Mouse (Mus musculus) neural tube, embryonic 12.5 days (tissue): ENCODE data around the gene Cd96. TPM values are rescaled to one million over a fixed set of nuclear protein-coding genes. Genes with fewer than 3 reads are reported as not detected.

ENCODE experiments used
- ATAC-seq: fragments of 200-750 bp; cut with Nextera tagmentation; 2 replicates; pipeline ENCODE4 v1.8.0; 2017; ENCODE audit warnings: low read depth, mild to moderate bottlenecking, moderate TSS enrichment, moderate library complexity; ENCODE audit not compliant: low FRiP score
- H3K27ac ChIP-seq: fragments of 300-500 bp; sonication (generic); 2 replicates; pipeline ENCODE4 v1.5.1; 2016
- H3K27me3 ChIP-seq: fragments of 300-500 bp; sonication (generic); replicated peaks from 2 replicates; pipeline ENCODE4 v1.6.1; 2016; ENCODE audit warnings: mild to moderate bottlenecking
- H3K36me3 ChIP-seq: fragments of 300-500 bp; sonication (generic); 2 replicates; pipeline ENCODE4 v1.6.1; 2016; ENCODE audit warnings: mild to moderate bottlenecking
- H3K4me1 ChIP-seq: fragments of 300-500 bp; sonication (generic); 2 replicates; pipeline ENCODE4 v1.6.1; 2016
- H3K4me2 ChIP-seq: fragments of 300-500 bp; sonication (generic); replicated peaks from 2 replicates; pipeline ENCODE4 v1.6.1; 2016; ENCODE audit warnings: mild to moderate bottlenecking
- H3K4me3 ChIP-seq: fragments of 300-500 bp; sonication (generic); 2 replicates; pipeline ENCODE4 v1.5.1; 2016
- H3K9ac ChIP-seq: fragments of 300-500 bp; sonication (generic); 2 replicates; pipeline ENCODE4 v1.6.1; 2016; ENCODE audit warnings: mild to moderate bottlenecking
- H3K9me3 ChIP-seq: fragments of 300-500 bp; sonication (generic); 2 replicates; pipeline ENCODE4 v1.6.1; 2016; ENCODE audit warnings: mild to moderate bottlenecking
- WGBS: fragments of 180-500 bp; shearing (Covaris S2); methylation state at CpG from one replicate; pipeline ENCODE4 v1.1.7; 2016; 5-methylcytosine and 5-hydroxymethylcytosine counted together
- polyA plus RNA-seq: library from polyadenylated mRNA; unstranded; fragments of >200 nt; fragmentation: Nextera tagmentation; extraction: Ambion mirVana; gene quantifications from 2 replicates; pipeline ENCODE4 v1.2.1, GENCODE M21; 2016

Cd96 gene
- polyA plus RNA-seq, 1 experiment from 2014 or later, result not detected

DNA sequence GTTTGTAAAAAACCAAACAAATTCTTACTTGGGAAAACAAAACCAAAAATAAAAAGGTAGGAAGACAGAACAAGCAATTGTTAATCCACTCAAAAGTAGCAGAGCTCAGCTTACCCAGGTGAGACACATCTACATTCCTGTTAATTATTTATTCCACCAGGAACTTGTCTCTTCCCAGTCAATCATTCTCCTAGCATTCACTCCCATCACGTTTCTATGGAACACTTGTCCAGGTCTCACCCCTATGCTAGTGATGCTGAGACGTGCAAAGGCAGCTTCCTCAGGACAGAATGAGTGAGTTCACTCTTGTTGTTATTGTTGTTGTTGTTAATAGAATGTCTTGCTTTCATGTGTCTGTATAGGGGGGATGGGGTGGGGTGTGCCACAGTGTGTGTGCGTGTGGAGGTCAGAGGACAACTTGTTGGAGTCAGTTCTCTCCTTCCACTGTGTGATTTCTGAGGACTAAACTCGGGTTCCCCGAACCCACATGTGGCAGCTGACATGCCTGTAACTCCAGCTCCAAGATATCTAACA lies 97.0 kb downstream of the Cd96 start:
- no peak overlapping the region for H3K27ac ChIP-seq
- no peaks in the 10 kb centered on the region for H3K27me3 ChIP-seq
- H3K9ac ChIP-seq, result no peak overlapping the region
- 76% methylated on average over 5 of the region's 5 CpGs for WGBS
- H3K4me2 ChIP-seq, result no peak overlapping the region
- no peaks in the 10 kb centered on the region for H3K36me3 ChIP-seq
- no peak overlapping the region for H3K4me3 ChIP-seq
- no peak; the same call in 1 of the 2 replicates for ATAC-seq
- no peaks in the 10 kb centered on the region for H3K9me3 ChIP-seq
- H3K4me1 ChIP-seq, result no peaks in the 10 kb centered on the region

- ATAC-seq, result peak; percentile 85
- no peak overlapping the region for H3K27ac ChIP-seq
- 52% methylated on average over 5 of the region's 5 CpGs for WGBS
These were observed 97.7 kb downstream of the Cd96 start for GRCm38 (mm10) chr16:46022189-46022928.

DNA sequence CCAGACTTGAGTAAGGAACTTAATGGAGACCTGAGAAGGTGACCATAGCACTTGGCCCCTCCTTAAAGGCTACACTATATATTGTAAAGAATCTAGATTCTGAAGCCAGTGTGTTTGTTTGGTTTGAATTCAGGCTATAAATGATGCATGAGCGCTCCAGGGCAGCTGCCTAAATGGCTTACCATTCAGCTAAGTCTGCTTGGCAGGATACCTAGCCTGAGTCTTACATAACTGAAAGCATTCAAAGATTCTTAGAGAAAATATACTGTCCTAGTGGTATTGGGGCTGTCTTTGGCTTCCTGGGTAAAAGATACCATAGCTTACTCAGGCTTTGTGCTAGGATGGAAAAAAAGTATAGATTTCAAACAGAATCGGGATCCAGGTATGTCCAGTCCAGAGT lies 98.7 kb downstream of the Cd96 start:
- Histone ChIP-seq H3K4me3 (no peak overlapping the region), H3K27ac (no peak overlapping the region), H3K4me2 (no peak overlapping the region), H3K36me3 (no peaks in the 10 kb centered on the region), H3K9ac (no peak overlapping the region), H3K4me1 (no peaks in the 10 kb centered on the region), H3K27me3 (no peaks in the 10 kb centered on the region), H3K9me3 (no peaks in the 10 kb centered on the region)
- no peak for ATAC-seq
- 85% methylated on average over 2 of the region's 2 CpGs for WGBS

More at GRCm38 (mm10) chr16:46022189-46022928, 97.7 kb downstream of the Cd96 start:
- Histone ChIP-seq H3K9me3 (no peaks in the 10 kb centered on the region), H3K27me3 (no peaks in the 10 kb centered on the region), H3K9ac (no peak overlapping the region), H3K4me3 (no peak overlapping the region), H3K4me1 (no peaks in the 10 kb centered on the region), H3K4me2 (no peak overlapping the region), H3K36me3 (no peaks in the 10 kb centered on the region)

GRCm38 (mm10) chr16:46020396-46020795 lies 99.7 kb downstream of the Cd96 start:
- H3K27me3 ChIP-seq, result no peaks in the 10 kb centered on the region
- 86% methylated on average over 2 of the region's 2 CpGs for WGBS
- no peaks in the 10 kb centered on the region for H3K9me3 ChIP-seq
- no peak overlapping the region for H3K27ac ChIP-seq
- H3K4me3 ChIP-seq, result no peak overlapping the region
- H3K4me1 ChIP-seq, result no peaks in the 10 kb centered on the region
- H3K4me2 ChIP-seq, result no peak overlapping the region
- H3K36me3 ChIP-seq, result no peaks in the 10 kb centered on the region
- no peak for ATAC-seq
- H3K9ac ChIP-seq, result no peak overlapping the region

DNA sequence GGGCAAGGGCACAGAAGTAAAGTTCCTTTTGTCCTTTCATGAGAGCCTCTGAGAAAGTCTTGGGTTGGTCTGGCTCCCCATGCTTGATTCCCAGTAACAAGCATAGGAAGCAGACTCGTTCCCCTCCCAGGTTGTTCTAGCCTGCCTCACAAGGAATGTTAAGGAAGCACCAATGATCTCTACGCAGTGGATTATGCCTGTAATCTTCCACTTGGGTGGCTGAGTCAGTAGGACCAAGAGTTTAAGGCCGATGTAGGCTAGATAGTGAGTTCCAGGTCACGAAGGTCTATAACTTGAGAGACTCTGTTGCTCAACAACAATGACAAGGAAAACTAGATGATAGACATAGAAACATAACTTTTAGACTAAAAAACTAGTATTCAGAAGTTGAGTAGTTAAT lies 100.3 kb downstream of the Cd96 start:
- Histone ChIP-seq H3K4me3 (no peak overlapping the region), H3K9ac (no peak overlapping the region), H3K4me2 (no peak overlapping the region), H3K9me3 (no peaks in the 10 kb centered on the region), H3K4me1 (no peaks in the 10 kb centered on the region), H3K27me3 (no peaks in the 10 kb centered on the region), H3K27ac (no peak overlapping the region), H3K36me3 (no peaks in the 10 kb centered on the region)
- no peak for ATAC-seq
- 85% methylated on average over 4 of the region's 4 CpGs for WGBS

DNA sequence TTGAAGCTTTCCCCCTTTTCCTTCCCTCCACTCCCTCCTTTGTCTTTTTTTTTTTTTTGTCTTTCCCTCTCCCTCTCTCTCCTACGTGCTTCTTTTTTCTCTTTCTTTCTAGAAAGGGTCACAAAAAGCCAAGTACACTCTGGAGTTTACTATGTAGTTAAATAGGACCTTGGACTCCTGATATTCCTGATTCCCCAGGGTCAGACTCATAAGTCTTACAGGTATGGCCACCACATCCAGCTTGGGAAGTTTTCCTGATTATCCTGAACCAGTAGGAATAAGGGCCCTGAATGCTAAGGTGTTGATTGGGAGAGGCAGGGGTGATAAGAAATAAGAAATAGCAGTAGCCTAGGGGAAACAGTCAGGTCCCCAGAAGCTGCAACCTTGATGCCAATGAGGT lies 100.7 kb downstream of the Cd96 start:
- no peaks in the 10 kb centered on the region for H3K27me3 ChIP-seq
- no peak for ATAC-seq
- H3K4me1 ChIP-seq, result no peaks in the 10 kb centered on the region
- H3K4me2 ChIP-seq, result no peak overlapping the region
- WGBS, result 75% methylated on average over 1 of the region's 1 CpGs
- no peak overlapping the region for H3K9ac ChIP-seq
- no peaks in the 10 kb centered on the region for H3K9me3 ChIP-seq
- no peak overlapping the region for H3K27ac ChIP-seq
- no peaks in the 10 kb centered on the region for H3K36me3 ChIP-seq
- H3K4me3 ChIP-seq, result no peak overlapping the region

GRCm38 (mm10) chr16:46011696-46012095 lies 108.4 kb downstream of the Cd96 start:
- no peak overlapping the region for H3K27ac ChIP-seq
- no peaks in the 10 kb centered on the region for H3K9me3 ChIP-seq
- ATAC-seq, result no peak
- 85% methylated on average over 1 of the region's 1 CpGs for WGBS
- H3K27me3 ChIP-seq, result no peaks in the 10 kb centered on the region
- H3K4me2 ChIP-seq, result no peak overlapping the region
- no peak overlapping the region for H3K9ac ChIP-seq
- H3K4me3 ChIP-seq, result no peak overlapping the region
- peaks cover 4% of the 10 kb centered on the region; the same call in 1 of the 2 replicates for H3K4me1 ChIP-seq
- H3K36me3 ChIP-seq, result no peaks in the 10 kb centered on the region

GRCm38 (mm10) chr16:46010906-46011220 lies 109.2 kb downstream of the Cd96 start:
- no peaks in the 10 kb centered on the region for H3K9me3 ChIP-seq
- H3K4me3 ChIP-seq, result peak overlapping the region; percentile 48
- 13% methylated on average over 5 of the region's 5 CpGs for WGBS
- peak overlapping the region; percentile 45 for H3K9ac ChIP-seq
- H3K36me3 ChIP-seq, result no peaks in the 10 kb centered on the region
- no peak overlapping the region for H3K27ac ChIP-seq
- H3K4me2 ChIP-seq, result peak overlapping the region; percentile 76
- peaks cover 4% of the 10 kb centered on the region; the same call in 1 of the 2 replicates for H3K4me1 ChIP-seq
- no peaks in the 10 kb centered on the region for H3K27me3 ChIP-seq
- no peak; the same call in 1 of the 2 replicates for ATAC-seq

DNA sequence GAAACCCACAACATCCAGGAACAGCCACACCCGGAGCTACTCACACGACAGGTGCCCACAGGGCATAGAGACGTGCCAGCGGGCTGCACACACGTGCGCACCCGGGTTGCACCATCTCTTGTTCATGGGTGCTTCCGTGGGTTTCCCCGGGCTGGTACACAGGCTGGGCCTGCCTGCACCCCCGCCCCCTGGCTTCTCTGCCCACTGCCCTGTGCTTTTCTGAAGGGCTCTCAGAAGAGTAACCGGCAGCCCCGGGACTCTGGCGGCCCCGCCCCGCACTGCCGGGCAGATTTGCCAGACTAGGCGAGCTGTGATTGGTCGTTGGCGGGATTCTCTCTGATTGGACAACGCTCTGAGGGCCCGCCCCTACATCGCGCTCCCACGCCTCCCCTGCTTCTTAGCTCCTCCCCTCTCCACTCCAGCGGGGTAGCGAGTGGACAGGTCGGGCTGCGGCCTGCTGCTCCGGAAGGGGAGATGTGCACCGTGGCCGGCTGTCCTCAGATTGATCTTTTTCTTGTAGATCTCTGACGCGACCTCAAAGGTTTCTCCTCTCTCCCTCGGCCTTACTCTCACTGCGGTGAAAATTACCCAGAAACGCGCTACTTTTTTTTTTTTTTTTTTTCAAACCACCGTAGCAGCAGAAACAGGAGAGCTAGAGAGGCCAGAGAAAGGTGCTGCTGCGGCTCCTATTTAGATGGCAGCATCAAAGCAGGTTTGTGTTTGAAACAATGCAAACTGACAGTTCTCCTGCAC lies 109.7 kb downstream of the Cd96 start, which contains the start of gene Plcxd2:
Gene Plcxd2 (minus strand): TSS at position 66 of the 753 bp plus-strand sequence.
- Histone ChIP-seq H3K4me1 (peaks cover 4% of the 10 kb centered on the region; the same call in 1 of the 2 replicates), H3K36me3 (no peaks in the 10 kb centered on the region), H3K9me3 (no peaks in the 10 kb centered on the region), H3K4me2 (peak within 1 kb of the TSS; percentile 76), H3K4me3 (peak within 1 kb of the TSS; percentile 48), H3K27ac (no peak within 1 kb of the TSS), H3K27me3 (no peaks in the 10 kb centered on the region), H3K9ac (peak within 1 kb of the TSS; percentile 51)
- WGBS, result under 1% methylated on average over 39 of the region's 39 CpGs
- peak; percentile 99 for ATAC-seq

- WGBS, result under 1% methylated on average over 13 of the region's 13 CpGs
- peak overlapping the region; percentile 76 for H3K4me2 ChIP-seq
- peaks cover 4% of the 10 kb centered on the region; the same call in 1 of the 2 replicates for H3K4me1 ChIP-seq
- peak overlapping the region; percentile 48 for H3K4me3 ChIP-seq
- ATAC-seq, result peak; percentile 42
- no peaks in the 10 kb centered on the region for H3K9me3 ChIP-seq
- peak overlapping the region; percentile 51 for H3K9ac ChIP-seq
- H3K27ac ChIP-seq, result no peak overlapping the region
- no peaks in the 10 kb centered on the region for H3K36me3 ChIP-seq
- no peaks in the 10 kb centered on the region for H3K27me3 ChIP-seq
These were observed 110.3 kb downstream of the Cd96 start for GRCm38 (mm10) chr16:46009717-46010116.

DNA sequence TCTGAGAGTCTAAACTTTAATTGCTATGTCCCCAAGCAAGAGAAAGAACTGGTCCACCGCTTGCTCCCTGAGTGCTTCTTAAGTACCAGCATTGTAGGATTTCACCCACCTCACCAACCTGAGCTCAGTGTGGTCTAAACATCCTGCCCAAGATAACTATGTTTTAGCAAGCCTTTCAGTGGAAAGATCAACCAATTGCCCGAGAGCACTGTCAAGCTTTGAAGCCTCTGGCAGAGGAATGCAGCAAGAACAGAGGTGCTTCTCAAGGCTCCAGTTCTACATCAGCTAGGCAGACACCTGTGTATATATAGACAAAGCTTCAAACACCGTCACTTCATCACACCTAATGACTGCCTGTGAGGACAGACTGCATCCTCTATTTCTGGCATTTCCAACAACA lies 111.3 kb downstream of the Cd96 start:
- peak overlapping the region; percentile 76 for H3K4me2 ChIP-seq

DNA sequence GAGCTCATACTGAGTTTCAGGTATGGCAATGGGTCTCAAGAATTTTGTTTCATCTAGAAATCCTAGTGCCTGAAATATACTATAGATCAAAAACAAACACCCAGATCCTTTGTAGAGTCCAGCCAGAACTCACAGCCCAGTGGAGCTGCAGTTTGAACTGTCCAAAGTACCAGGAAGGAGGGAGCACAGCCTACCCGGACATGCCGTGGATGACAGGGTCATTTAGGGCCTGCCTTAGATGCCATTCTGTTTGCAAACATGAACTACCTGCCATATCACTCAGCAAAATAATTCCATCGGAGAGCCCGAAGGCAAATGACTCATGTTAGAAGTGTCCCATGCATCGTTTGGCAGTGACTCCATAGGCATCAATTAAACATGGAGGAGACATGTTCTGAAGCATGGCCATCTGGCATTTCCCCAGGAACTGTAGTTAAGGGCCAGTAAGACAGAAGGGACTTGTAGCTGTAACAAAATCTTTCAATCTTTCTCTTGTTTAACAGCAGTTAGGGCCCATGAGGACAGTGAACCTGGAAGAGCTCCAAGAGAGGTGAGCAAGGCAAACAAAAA lies 111.9 kb downstream of the Cd96 start:
- H3K9ac ChIP-seq, result no peak overlapping the region
- H3K27ac ChIP-seq, result no peak overlapping the region
- H3K9me3 ChIP-seq, result no peaks in the 10 kb centered on the region
- ATAC-seq, result no peak
- H3K36me3 ChIP-seq, result no peaks in the 10 kb centered on the region
- H3K4me1 ChIP-seq, result peaks cover 4% of the 10 kb centered on the region; the same call in 1 of the 2 replicates
- no peaks in the 10 kb centered on the region for H3K27me3 ChIP-seq
- WGBS, result 77% methylated on average over 5 of the region's 5 CpGs
- H3K4me2 ChIP-seq, result peak overlapping the region; percentile 76
- no peak overlapping the region for H3K4me3 ChIP-seq

More for the DNA sequence above, 111.3 kb downstream of the Cd96 start:
- no peaks in the 10 kb centered on the region for H3K36me3 ChIP-seq
- ATAC-seq, result no peak
- H3K4me1 ChIP-seq, result peaks cover 4% of the 10 kb centered on the region; the same call in 1 of the 2 replicates
- H3K4me3 ChIP-seq, result peak overlapping the region; percentile 20; the same call in 1 of the 2 replicates
- H3K9ac ChIP-seq, result no peak overlapping the region
- H3K27ac ChIP-seq, result no peak overlapping the region
- WGBS, result 71% methylated on average over 3 of the region's 3 CpGs
- no peaks in the 10 kb centered on the region for H3K9me3 ChIP-seq
- H3K27me3 ChIP-seq, result no peaks in the 10 kb centered on the region
